Mouse (Mus musculus): ENCODE measurements around the gene Prr5l.

The Prr5l gene

GRCm38 (mm10) chr2:101882998-101883397, at the start of gene Prr5l:
TSS of gene Prr5l (minus strand) at chr2:101883027.
- DNase-seq: no peak

- no peak for DNase-seq
These were observed 49.5 kb upstream of the Prr5l start for GRCm38 (mm10) chr2:101932169-101932936.

- no peak for DNase-seq
These were observed 42.9 kb upstream of the Prr5l start for GRCm38 (mm10) chr2:101925591-101926188.

GRCm38 (mm10) chr2:101925183-101925582, 42.4 kb upstream of the Prr5l start:
- no peak for DNase-seq

GRCm38 (mm10) chr2:101923181-101923580, 40.4 kb upstream of the Prr5l start:
- peak; percentile 56 to 66 for DNase-seq

GRCm38 (mm10) chr2:101922302-101922701, 39.5 kb upstream of the Prr5l start:
- DNase-seq: no peak

GRCm38 (mm10) chr2:101920136-101920554, 37.3 kb upstream of the Prr5l start:
- DNase-seq: no peak

DNA sequence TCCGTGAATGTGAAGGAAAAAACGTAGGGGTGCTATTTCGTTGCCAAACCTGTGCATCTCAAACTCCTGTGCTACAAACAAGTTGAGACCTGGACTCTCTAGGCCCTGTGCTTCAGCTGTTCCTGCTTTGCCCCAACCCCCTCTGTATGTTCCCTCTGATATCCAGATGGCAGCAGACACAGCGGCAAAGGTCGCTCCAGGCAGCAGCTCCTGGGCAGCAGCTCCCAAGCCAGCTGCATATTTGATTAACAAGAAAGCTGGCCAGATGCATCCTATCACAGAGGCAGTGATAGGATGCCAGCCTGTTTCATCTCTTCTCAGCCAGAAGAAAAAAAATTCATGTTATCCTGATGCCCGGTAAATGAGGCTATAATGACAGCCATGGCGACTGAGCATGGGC, 35.7 kb upstream of the Prr5l start:
- DNase-seq: no peak

DNA sequence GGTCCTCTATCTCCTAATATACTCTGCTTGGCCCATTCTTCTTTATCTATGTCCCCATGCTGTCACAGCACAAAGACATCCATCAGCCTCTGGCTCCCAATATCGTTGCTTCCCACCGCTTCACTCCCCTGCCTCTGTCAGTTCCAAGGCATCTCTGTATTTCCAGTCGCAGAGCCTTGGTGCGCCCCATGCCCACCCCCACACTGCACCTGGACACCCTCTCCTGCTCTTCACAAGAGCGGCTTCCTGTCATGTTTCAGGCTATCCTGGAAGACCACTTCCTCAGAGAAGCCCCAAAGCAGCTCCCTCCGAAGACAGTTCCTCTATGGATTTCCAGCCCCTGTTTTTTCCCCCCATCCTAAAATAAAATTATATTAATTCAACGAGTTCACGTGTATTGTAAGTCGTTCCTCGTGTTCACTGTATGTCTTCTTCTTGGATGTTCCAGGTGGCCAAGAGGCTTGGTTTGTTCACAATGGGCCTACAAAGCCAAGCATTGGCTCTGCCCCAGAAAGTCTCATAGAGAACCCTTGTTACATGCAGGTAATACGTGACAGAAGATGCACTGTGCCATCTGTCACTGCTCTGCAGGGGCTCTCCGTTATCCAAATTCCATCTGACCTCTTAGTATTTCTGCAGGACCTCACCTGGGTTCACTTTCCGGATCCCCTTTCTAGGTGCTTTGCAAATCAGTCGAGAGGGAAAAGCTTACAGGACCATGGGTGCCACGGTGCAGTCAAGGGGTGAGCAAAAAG, 26.7 kb upstream of the Prr5l start:
- DNase-seq: no peak

DNA sequence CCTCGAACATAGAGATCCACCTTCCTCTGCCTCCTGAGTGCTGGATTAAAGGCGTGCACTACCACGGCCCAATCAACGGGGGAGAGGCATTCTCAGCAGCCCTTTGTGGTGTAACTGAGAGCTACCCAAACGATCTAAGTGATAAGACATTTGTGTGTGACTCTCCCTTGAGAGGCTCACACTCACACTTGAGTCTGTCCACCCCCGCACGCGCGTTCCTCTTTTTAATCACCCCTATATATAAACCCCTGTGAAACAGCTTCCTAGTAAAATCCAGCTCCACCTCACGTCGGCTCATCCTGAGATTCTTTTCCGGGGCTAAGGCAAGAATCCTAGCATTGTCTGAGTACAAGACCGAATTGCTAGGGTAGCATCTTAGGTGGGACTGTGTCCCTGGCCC, 25.9 kb upstream of the Prr5l start:
- DNase-seq: no peak

GRCm38 (mm10) chr2:101907386-101908022, 24.7 kb upstream of the Prr5l start:
- no peak for DNase-seq

- DNase-seq: no peak
These were observed 23.5 kb upstream of the Prr5l start for GRCm38 (mm10) chr2:101906379-101906690.

- peak; percentile 78 to 82 for DNase-seq
These were observed 22.9 kb upstream of the Prr5l start for GRCm38 (mm10) chr2:101905534-101906378.

GRCm38 (mm10) chr2:101902196-101902595, 19.4 kb upstream of the Prr5l start:
- no peak for DNase-seq

DNA sequence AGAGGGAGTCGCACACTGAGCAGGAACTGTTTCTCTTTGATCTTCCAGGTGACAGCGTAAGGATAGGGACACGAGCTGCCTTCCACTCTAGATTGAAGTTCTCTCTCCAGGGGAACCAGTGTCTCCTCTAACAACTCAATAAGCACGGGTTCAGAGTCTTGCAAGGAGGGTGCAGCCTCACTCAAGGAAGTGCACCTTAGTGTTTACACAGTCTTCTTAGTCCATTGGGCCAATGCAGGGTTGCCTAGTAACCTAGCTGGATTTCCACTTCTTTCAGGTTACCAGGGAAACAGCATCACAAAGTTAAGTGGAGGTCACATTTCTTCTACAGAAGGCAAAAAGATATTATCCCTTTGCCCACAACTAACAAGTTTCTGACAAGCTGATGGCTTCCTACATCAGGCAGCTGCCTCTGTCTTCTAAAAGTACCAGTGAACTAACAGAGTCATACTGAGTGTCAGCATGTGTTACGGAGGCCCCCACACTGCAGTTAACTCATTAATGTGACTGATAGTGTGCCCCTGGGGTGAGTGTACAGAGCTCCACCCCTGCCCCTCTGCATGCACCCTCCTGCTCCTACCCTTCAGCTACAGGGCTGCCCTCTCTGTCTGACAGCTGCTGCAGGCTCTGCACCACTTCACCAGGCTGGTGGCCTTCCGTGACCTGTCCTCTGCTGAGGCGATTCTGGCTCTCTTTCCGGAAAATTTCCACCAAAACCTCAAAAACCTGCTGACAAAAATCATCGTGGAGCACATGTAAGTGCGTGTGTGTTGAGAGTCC, 13.8 kb upstream of the Prr5l start:
- peak in 1 of 2 experiments; percentile 26 for DNase-seq

DNA sequence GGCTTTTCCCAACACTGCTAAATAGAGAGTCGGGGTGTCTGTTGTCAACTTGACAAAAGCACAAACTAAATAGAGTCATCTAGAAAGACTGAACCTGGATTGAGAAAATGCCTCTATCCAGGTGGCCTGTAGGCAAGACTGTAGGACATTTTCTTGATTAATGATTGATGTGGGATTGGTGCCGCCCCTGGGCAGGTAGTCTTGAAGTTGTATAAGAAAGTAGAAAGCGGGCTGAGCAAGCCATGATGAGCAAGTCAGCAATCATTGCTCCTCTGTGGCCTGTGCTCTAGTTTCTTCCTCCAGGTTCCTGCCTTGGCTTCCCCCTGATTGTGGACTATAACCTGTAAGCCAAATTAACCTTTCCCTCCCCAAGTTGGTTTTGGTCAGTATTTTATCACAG, 11.3 kb upstream of the Prr5l start:
- DNase-seq: no peak

GRCm38 (mm10) chr2:101891143-101891542, 8.3 kb upstream of the Prr5l start:
- DNase-seq: no peak

- DNase-seq: no peak
These were observed 6.1 kb upstream of the Prr5l start for GRCm38 (mm10) chr2:101888886-101889285.

DNA sequence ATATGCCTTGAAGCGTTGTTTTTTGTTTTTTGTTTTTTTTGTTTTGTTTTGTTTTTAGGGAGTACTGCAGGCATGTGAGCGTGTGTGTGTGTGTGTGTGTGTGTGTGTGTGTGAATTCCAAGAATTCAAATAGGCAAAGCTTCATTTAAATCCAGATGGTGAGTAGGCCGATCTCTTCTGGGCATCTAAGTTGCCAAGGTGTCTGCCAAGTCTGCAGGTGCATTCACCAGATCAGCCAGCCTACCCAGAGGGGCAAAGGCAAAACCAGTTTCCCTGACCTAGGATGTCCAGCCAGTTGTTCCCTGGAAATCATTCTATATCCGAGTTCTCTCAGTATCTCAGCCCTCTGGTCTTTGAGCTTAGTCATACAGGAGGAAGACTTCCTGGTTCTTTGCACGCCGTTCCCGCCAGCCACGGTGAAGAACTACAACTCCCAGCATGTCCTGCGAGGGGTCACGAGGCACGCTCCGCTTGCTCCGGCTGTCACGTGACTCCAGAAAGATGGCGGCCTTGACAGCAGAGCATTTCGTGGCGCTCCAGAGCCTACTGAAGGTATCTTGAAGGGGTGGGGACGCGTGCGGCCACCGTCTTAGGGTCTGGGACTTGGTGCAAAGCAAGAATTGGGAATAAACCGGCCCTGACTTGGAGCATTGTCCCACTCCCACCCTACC, 3.1 kb upstream of the Prr5l start, which contains the start of gene Commd9:
TSS of gene Commd9 (plus strand) at position 480 of the 671 bp plus-strand sequence.
- peak; percentile 97 for DNase-seq

GRCm38 (mm10) chr2:101884286-101884685, 1.5 kb upstream of the Prr5l start:
- peak in 1 of 2 experiments; percentile 8 for DNase-seq
